Mouse (Mus musculus): ENCODE measurements around the gene Olfr287. TPM values are rescaled to one million over a fixed set of nuclear protein-coding genes. Genes with fewer than 3 reads are reported as not detected.

Gene Olfr287
- polyA plus RNA-seq (2012; rRNA removed), result 0.04 TPM in 1 of 2 replicates, not detected in the other

- no peak for DNase-seq (ENCODE audit: low spot score)
These were observed at the start of gene Olfr287, which contains the start of gene Gm44579 for GRCm38 (mm10) chr15:98220877-98221276. TSS of gene Olfr287 (minus strand) at chr15:98221056. TSS of gene Gm44579 (minus strand) at chr15:98220977.

GRCm38 (mm10) chr15:98257776-98258175 lies 36.9 kb upstream of the Olfr287 start:
- DNase-seq (ENCODE audit: low spot score), result no peak

GRCm38 (mm10) chr15:98257193-98257592 lies 36.3 kb upstream of the Olfr287 start, which contains the start of gene H1fnt:
TSS of gene H1fnt (minus strand) at chr15:98257293.
- DNase-seq (ENCODE audit: low spot score), result no peak

- no peak for DNase-seq (ENCODE audit: low spot score)
These were observed 35.4 kb upstream of the Olfr287 start for GRCm38 (mm10) chr15:98256271-98256670.

GRCm38 (mm10) chr15:98235442-98235841 lies 14.6 kb upstream of the Olfr287 start:
- no peak for DNase-seq (ENCODE audit: low spot score)

DNA sequence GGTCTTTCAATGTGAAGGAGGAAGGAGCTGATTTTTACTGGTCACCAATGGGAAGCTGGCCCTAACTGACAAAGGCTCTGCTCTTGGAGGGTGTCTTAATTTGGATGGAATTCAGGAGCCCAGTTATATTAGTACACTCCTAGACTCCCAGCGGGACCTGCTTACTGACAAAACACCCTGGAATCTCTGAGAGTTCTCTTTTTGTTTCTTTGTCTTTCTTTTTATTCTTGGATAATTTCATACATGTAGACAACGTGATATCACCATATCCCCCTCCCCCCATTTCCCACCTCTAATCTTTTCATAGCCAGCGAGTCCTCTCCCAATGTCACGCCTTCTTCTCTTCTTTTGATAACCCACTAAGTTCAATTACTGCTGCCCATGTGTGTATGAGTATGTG lies 13.5 kb upstream of the Olfr287 start, which contains the start of gene Olfr286:
Olfr286 (minus strand) TSS at position 101 of the 400 bp plus-strand sequence.
- no peak for DNase-seq (ENCODE audit: low spot score)

DNA sequence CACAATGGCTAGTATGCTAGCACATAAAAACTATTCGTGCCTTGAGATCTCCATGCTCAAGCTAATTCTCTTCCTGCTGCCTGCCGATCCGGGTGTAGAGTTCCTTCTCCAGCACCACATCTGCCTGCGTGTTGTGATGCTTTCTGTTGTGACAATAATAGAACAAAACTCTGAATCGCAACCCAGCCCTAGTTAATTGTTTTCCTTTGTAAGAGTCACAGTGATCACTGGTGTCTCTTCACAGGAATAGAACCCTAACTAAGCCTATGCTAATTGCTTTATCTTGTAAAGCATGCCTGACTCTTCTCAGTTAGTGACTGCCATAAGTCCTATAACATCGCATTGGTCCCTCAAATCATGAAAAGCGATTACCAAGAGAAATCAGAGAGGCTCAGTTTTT lies 5.2 kb upstream of the Olfr287 start:
- DNase-seq (ENCODE audit: low spot score), result no peak

GRCm38 (mm10) chr15:98225610-98226009 lies 4.8 kb upstream of the Olfr287 start:
- no peak for DNase-seq (ENCODE audit: low spot score)

GRCm38 (mm10) chr15:98222377-98222776 lies 1.5 kb upstream of the Olfr287 start:
- DNase-seq (ENCODE audit: low spot score), result no peak

GRCm38 (mm10) chr15:98214130-98214529 lies 6.7 kb downstream of the Olfr287 start:
- DNase-seq (ENCODE audit: low spot score), result no peak

GRCm38 (mm10) chr15:98213336-98213870 lies 7.5 kb downstream of the Olfr287 start:
- no peak for DNase-seq (ENCODE audit: low spot score)

DNA sequence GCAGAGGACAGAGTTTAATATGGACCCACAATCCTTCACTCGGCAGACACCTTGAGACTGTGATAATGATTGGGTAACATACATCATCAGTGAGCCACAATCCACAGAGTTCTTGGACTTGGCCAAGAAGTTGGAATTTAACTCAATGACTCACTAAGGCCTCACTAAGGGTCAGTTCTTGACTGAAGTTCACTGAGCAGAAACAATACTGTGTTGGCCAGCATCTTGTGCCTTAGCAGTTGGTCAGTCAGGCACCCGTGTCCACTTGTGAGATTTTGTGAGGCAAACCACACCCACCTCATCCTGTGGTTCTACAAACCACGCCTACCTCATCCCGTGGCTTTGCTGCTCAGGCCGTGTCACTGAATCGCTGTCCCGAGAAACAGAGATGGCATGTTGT lies 11.2 kb downstream of the Olfr287 start:
- no peak for DNase-seq (ENCODE audit: low spot score)

- no peak for DNase-seq (ENCODE audit: low spot score)
These were observed 25.4 kb downstream of the Olfr287 start, which contains the start of gene Olfr288 for GRCm38 (mm10) chr15:98195442-98195841. TSS of gene Olfr288 (minus strand) at chr15:98195542.

- no peak for DNase-seq (ENCODE audit: low spot score)
These were observed 36.4 kb downstream of the Olfr287 start for GRCm38 (mm10) chr15:98184456-98184855.

GRCm38 (mm10) chr15:98181856-98182570 lies 38.8 kb downstream of the Olfr287 start:
- DNase-seq (ENCODE audit: low spot score), result no peak

GRCm38 (mm10) chr15:98181132-98181711 lies 39.6 kb downstream of the Olfr287 start:
- peak; percentile 82 for DNase-seq (ENCODE audit: low spot score)

DNA sequence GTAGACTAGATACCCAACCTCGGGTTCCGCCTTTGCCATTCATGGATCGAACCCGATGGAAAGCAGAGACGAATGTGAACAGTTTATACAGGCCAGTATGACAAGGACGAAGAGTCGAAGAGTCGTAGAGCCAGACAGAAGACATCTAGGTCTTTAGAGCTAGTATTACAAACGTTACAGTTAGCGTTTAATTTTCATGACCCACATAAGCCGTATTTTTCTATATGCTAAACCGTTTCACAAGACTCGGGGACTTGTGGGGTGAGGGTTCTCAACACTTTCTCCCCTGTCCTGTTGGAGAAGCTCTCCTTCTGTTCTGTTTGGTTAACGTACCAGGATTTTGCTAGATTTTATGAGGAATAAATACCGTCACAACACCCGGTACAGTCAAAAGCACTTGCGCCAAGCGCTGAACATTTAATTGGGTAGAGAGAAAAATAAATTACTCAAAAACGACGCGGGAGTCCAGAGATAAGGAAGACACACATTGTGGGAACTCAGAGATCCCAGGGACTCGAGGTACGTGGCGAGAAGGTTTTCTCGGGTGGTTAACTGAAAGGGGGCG lies 40.2 kb downstream of the Olfr287 start:
- DNase-seq (ENCODE audit: low spot score), result no peak

- no peak for DNase-seq (ENCODE audit: low spot score)
These were observed 43.5 kb downstream of the Olfr287 start for GRCm38 (mm10) chr15:98177320-98177719.

DNA sequence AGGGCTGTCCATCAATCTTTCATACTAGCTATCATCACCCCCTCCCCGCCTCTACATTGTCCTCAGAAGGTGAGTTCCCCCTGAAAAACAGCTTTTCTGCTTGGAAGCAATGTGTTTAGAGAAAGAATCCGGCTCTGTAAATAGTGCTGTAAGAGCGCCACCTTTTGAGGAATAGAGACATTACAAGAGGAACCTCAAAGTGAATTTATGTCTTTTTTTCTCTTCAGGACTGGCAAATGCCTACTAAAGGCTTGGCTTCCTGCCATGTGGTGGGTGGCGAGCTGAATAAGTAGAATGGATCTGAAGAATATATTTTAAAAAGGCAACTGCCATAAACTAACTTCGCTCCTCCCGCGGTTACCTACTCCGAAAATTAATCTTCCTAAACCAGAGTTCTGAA lies 47.0 kb downstream of the Olfr287 start:
- no peak for DNase-seq (ENCODE audit: low spot score)

DNA sequence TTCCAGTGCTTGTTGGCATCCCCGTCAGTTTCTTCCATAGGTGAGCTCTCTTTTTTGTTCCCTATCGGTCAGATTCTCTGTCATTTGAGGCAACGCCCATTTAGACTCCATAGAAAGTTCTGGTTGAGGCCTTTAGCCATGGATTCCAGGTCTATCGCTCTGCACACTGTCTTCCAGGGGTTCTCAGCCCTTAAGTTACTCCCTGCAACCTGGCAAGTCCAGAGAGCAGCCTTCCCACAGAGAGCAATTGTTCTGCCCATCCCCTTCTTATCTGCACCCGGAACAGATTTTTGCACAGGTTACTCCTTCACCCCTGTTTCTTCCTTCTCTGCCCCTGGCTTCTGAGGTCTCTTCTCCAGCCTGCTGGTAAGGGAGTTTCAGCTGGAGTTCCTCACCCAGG lies 48.7 kb downstream of the Olfr287 start:
- DNase-seq (ENCODE audit: low spot score), result no peak

DNA sequence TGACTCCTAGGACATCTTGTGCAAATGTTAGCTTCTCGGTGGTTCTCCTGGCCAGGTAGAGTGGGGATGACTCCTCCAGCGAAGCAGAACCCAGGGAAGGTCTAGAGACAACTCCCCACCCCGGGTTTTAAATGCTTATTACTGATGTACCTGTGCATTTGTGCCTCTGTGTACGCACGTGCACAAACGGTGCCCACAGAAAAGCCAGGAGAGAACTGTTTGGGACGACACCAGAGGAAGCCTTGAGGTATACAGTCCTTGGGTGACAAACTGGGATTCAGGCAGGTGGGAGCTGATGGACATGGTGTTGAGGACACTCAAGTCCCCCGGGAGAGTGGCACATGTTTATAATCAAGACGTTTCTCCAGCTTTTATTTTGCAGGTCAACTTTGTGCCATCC lies 49.9 kb downstream of the Olfr287 start:
- DNase-seq (ENCODE audit: low spot score), result no peak

DNA sequence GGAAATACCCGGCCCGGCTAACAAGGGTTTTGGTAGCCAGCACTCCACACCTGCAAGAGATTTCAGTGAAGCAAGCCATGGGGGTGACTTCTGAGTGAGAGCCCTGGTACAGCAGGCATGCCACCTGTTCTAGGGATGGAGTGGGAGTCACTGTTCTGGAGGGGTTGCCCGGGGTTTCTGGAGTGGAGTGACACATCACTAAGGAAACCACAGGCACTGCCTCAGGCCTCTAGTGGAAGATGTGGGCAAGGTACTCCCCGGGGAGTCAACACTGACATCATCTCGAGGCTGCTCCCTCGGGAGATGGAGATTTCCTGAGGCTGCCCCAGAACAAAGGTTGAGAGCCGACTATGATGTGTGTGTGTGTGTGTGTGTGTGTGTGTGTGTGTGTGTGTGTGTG lies 50.5 kb downstream of the Olfr287 start:
- DNase-seq (ENCODE audit: low spot score), result no peak

- no peak for DNase-seq (ENCODE audit: low spot score)
These were observed 52.2 kb downstream of the Olfr287 start for GRCm38 (mm10) chr15:98168622-98169004.
